Mouse (Mus musculus) neutrophil, adult 59 days (primary cell): ENCODE data around the gene BC005537. TPM values are rescaled to one million over a fixed set of nuclear protein-coding genes. Genes with fewer than 3 reads are reported as not detected.

Experiments
- total RNA-seq, 2 experiments: library from RNA; stranded (reverse); gene quantifications; 1 replicate in 1 of 2; 2 replicates in 1 of 2; pipeline ENCODE4 v1.2.4; 2023

BC005537 gene
- 100 to 1,000 TPM; 150 to 167 TPM for total RNA-seq

GRCm38 (mm10) chr13:24801308-24801921 is at the start of gene BC005537:
BC005537 (plus strand) TSS chr13:24801657.

GRCm38 (mm10) chr13:24761403-24762227 is 39.8 kb upstream of the BC005537 start, which contains the start of gene Gmnn:
Gmnn (minus strand) TSS chr13:24761923.

GRCm38 (mm10) chr13:24831353-24832130 is 30.1 kb downstream of the BC005537 start, which contains the start of the genes Acot13 and Tdp2:
Acot13 (minus strand) TSS chr13:24831540.
Tdp2 (plus strand) TSS chr13:24831679.

GRCm38 (mm10) chr13:24844983-24845955 is 43.8 kb downstream of the BC005537 start, which contains the start of gene D130043K22Rik:
D130043K22Rik (plus strand) TSS chr13:24845135.

Other genes with a start within 250 kb of the BC005537 start
- gene Ripor2, start 219.5 kb upstream of the BC005537 start, total RNA-seq = 100 to 1,000 TPM; 312 to 329 TPM
- not detected for gene Armh2, start 60.4 kb upstream of the BC005537 start, total RNA-seq
- 10 to 100 TPM; 37.7 to 38.8 TPM for gene Gmnn, start 39.7 kb upstream of the BC005537 start, total RNA-seq
- gene Acot13, start 29.9 kb downstream of the BC005537 start, total RNA-seq = 10 to 100 TPM in 1 of 2 experiments, 1 to 10 TPM in 1; 8.2 to 10.7 TPM
- gene Tdp2, start 30.0 kb downstream of the BC005537 start, total RNA-seq = 10 to 100 TPM; 18.9 to 24.8 TPM
- gene D130043K22Rik, start 43.5 kb downstream of the BC005537 start, total RNA-seq = not detected
- gene Aldh5a1, start 136.0 kb downstream of the BC005537 start, total RNA-seq = 1 to 10 TPM in 1 of 2 experiments, under 1 TPM in 1; 0.82 to 1.1 TPM
- 1 to 10 TPM in 1 of 2 experiments, under 1 TPM in 1; 0.67 to 1.1 TPM for gene Gpld1, start 141.5 kb downstream of the BC005537 start, total RNA-seq
- 10 to 100 TPM; 24.9 to 25.9 TPM for gene Mrs2, start 218.7 kb downstream of the BC005537 start, total RNA-seq